Mouse (Mus musculus) liver, embryonic 14.5 days (tissue): ENCODE data around the gene Prl6a1. TPM values are rescaled to one million over a fixed set of nuclear protein-coding genes. Genes with fewer than 3 reads are reported as not detected.

Source experiments
- ATAC-seq: fragments of 200-750 bp; cut with Nextera tagmentation; 2 replicates; pipeline ENCODE4 v1.8.0; 2017; ENCODE audit warnings: moderate number of reproducible peaks, mild to moderate bottlenecking, moderate library complexity; ENCODE audit not compliant: insufficient read depth
- DNase-seq, 3 experiments: peaks; one replicate each; pipeline ENCODE4 v3.0.0-alpha.2; 2012 to 2013; ENCODE audit warnings: low read depth in 3 of 3, low spot score in 3 of 3
- H3K27ac ChIP-seq: fragments of 300-500 bp; sonication (generic); 2 replicates; pipeline ENCODE4 v1.5.1; 2014; ENCODE audit warnings: moderate library complexity, mild to moderate bottlenecking, control low read depth, inconsistent platforms
- H3K27me3 ChIP-seq: fragments of 300-500 bp; sonication (generic); 2 replicates; pipeline ENCODE4 v1.6.1; 2014; ENCODE audit warnings: mild to moderate bottlenecking, low read length, moderate library complexity; ENCODE audit not compliant: control insufficient read depth, insufficient read depth
- H3K36me3 ChIP-seq: fragments of 300-500 bp; sonication (generic); replicated peaks from 2 replicates; pipeline ENCODE4 v1.6.1; 2014; ENCODE audit warnings: low read depth; ENCODE audit not compliant: control insufficient read depth, insufficient read depth
- H3K4me1 ChIP-seq, 2 experiments: fragments of 200-500 bp in 1 of 2; fragments of 300-500 bp in 1 of 2; sonication (generic) in 1 of 2; replicated peaks; 2 replicates each; pipeline ENCODE4 v1.6.1; 2012 to 2014; ENCODE audit warnings: antibody characterized with exemption in 1 of 2, inconsistent platforms in 1 of 2, low read length in 1 of 2; ENCODE audit not compliant: control insufficient read depth in 2 of 2, insufficient read depth in 2 of 2
- H3K4me2 ChIP-seq: fragments of 300-500 bp; sonication (generic); 2 replicates; pipeline ENCODE4 v1.6.1; 2014; ENCODE audit warnings: low read depth, mild to moderate bottlenecking, control low read depth, moderate library complexity
- H3K4me3 ChIP-seq, 2 experiments: fragments of 200-500 bp in 1 of 2; fragments of 300-500 bp in 1 of 2; sonication (generic) in 1 of 2; 2 replicates each; pipeline ENCODE4 v1.5.1; 2012 to 2014; ENCODE audit warnings: low read depth in 2 of 2, low read length in 2 of 2, mild to moderate bottlenecking in 2 of 2, control low read depth in 1 of 2, inconsistent platforms in 1 of 2, moderate library complexity in 1 of 2; ENCODE audit not compliant: insufficient read depth in 1 of 2
- H3K9ac ChIP-seq: fragments of 300-500 bp; sonication (generic); replicated peaks from 2 replicates; pipeline ENCODE4 v1.6.1; 2014; ENCODE audit warnings: mild to moderate bottlenecking, control low read depth, moderate library complexity
- H3K9me3 ChIP-seq: fragments of 300-500 bp; sonication (generic); 2 replicates; pipeline ENCODE4 v1.6.1; 2016; ENCODE audit warnings: low read length, mixed read lengths; ENCODE audit not compliant: control insufficient read depth
- CTCF ChIP-seq: IDR thresholded peaks from 2 replicates; pipeline ENCODE4 v1.5.1; 2016; ENCODE audit warnings: antibody characterized with exemption, low read depth, control low read depth
- EP300 ChIP-seq: IDR thresholded peaks from 2 replicates; pipeline ENCODE4 v1.6.1; 2016; ENCODE audit warnings: antibody characterized with exemption, low read depth
- WGBS: fragments of 180-500 bp; shearing (Covaris S2); extraction: QIAGEN DNeasy Blood & Tissue Kit; methylation state at CpG from one replicate; pipeline ENCODE4 v1.1.7; 2014; ENCODE audit not compliant: insufficient replicate concordance; 5-methylcytosine and 5-hydroxymethylcytosine counted together
- polyA plus RNA-seq, 2 experiments: library from polyadenylated mRNA; depleted of rRNA in 1 of 2; stranded (reverse) in 1 of 2; unstranded in 1 of 2; fragments of >200 nt; fragmentation: Nextera tagmentation in 1 of 2; extraction: Ambion mirVana in 1 of 2; gene quantifications; 2 replicates each; pipeline versions ENCODE4 v1.2.1 to v1.2.3; 2012 to 2014

The Prl6a1 gene
- polyA plus RNA-seq (2012; rRNA removed): not detected in 2 replicates
- not detected in 2 replicates for polyA plus RNA-seq (2014; fragmentation: Nextera tagmentation; extraction: Ambion mirVana)

DNA sequence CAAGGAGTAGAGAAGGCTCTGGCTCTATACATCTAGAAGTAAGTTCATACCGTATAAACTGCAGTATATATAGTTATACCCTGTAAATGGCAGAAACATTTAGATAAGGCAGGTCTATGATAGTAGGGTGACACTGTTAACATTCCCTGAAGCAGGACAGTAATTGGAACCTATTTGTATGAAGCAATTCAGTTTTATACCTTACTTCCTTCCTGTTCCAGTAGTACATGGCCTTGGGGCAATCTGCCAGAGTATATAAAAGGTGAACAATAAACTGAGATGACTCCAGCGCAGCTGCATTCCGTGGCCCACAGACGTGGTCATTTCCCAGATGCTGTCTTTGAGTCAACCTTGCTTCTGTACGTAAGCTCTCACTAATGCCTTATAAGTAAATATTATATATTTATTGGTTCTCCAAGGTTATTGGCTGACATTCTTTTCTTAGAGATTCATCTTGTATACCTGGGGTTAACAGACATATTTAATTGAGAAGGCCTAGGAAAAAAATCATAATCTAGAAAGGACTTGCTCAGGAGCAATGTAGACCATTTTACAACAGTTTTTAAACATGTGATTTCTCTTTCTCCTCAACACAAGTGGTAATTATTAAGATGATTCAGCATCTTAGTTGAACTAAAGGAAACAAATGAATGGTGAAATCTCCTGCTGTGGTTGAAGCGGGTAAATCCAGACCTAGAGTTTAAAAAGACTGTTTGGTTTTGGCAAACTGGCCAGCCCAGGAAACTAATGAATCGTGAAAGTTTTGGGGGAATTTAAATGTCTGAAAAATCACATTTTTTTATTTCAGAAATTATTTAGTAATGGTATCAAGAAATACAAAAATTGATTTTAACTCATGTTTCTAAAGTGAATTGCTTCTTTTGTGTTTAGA is at the start of gene Prl6a1:
Prl6a1 (plus strand) TSS at position 294 of the 892 bp plus-strand sequence.
- Histone ChIP-seq H3K27me3 (no peaks in the 10 kb centered on the region), H3K36me3 (no peaks in the 10 kb centered on the region), H3K9me3 (no peaks in the 10 kb centered on the region), H3K4me1 (no peaks in the 10 kb centered on the region), H3K4me2 (no peak within 1 kb of the TSS), H3K4me3 (no peak within 1 kb of the TSS), H3K9ac (no peak within 1 kb of the TSS), H3K27ac (no peak within 1 kb of the TSS)
- TF ChIP-seq EP300 (no peak), CTCF (no peak)
- DNase-seq (no peak), ATAC-seq (no peak)
- 63% methylated on average over 7 of the region's 7 CpGs for WGBS

- ATAC-seq (no peak), DNase-seq (no peak)
- Histone ChIP-seq H3K9me3 (no peaks in the 10 kb centered on the region), H3K27me3 (no peaks in the 10 kb centered on the region), H3K4me3 (no peak overlapping the region), H3K27ac (no peak overlapping the region), H3K36me3 (no peaks in the 10 kb centered on the region), H3K9ac (no peak overlapping the region), H3K4me2 (no peak overlapping the region), H3K4me1 (no peaks in the 10 kb centered on the region)
- TF ChIP-seq CTCF (no peak), EP300 (no peak)
- WGBS: 69% methylated on average over 1 of the region's 1 CpGs
Measured at GRCm38 (mm10) chr13:27334989-27335388, 22.6 kb downstream of the Prl6a1 start.

- Histone ChIP-seq H3K27ac (no peak overlapping the region), H3K9ac (no peak overlapping the region), H3K4me1 (no peaks in the 10 kb centered on the region), H3K36me3 (no peaks in the 10 kb centered on the region), H3K4me3 (no peak overlapping the region), H3K27me3 (no peaks in the 10 kb centered on the region), H3K4me2 (no peak overlapping the region), H3K9me3 (no peaks in the 10 kb centered on the region)
- TF ChIP-seq EP300: no peak
- TF ChIP-seq CTCF: no peak
- WGBS: 50% methylated on average over 3 of the region's 3 CpGs
- no peak for DNase-seq
- no peak for ATAC-seq
Measured at GRCm38 (mm10) chr13:27342733-27343275, 30.4 kb downstream of the Prl6a1 start.

DNA sequence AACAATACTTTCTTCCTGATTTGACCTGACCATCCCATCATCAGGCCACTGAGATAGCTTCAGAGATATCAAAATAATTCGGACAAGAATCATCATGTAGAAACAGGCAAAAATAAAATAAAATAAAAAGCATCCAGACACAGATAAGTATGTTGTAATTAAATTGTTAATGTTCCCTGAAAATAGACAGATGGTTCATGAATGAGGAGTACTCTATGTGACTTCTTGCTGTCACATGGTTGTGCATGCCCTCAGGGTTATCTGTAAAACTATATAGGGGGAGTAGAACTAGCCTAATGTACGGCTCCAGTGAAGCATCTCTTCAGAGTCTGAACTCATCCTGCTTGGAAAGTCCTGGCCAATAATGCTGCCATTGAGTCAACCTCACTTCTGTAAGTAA is 32.9 kb downstream of the Prl6a1 start, which contains the start of gene Prl8a2:
Prl8a2 (plus strand) TSS at position 301 of the 400 bp plus-strand sequence.
- no peak within 1 kb of the TSS for H3K4me3 ChIP-seq
- H3K9me3 ChIP-seq: no peaks in the 10 kb centered on the region
- no peak within 1 kb of the TSS for H3K4me2 ChIP-seq
- no peak within 1 kb of the TSS for H3K9ac ChIP-seq
- DNase-seq (no peak), ATAC-seq (no peak)
- H3K27ac ChIP-seq: no peak within 1 kb of the TSS
- no peaks in the 10 kb centered on the region for H3K27me3 ChIP-seq
- H3K4me1 ChIP-seq: no peaks in the 10 kb centered on the region
- TF ChIP-seq EP300 (no peak), CTCF (no peak)
- 41% methylated on average over 2 of the region's 2 CpGs for WGBS
- H3K36me3 ChIP-seq: no peaks in the 10 kb centered on the region

Other genes with a start within 250 kb of the Prl6a1 start
- not detected in 2 replicates for gene Prl3d1, start 218.4 kb upstream of the Prl6a1 start, polyA plus RNA-seq (2012; rRNA removed)
- not detected in 2 replicates for gene Prl3d1, start 218.4 kb upstream of the Prl6a1 start, polyA plus RNA-seq (2014; fragmentation: Nextera tagmentation; extraction: Ambion mirVana)
- gene Prl3d2, start 190.9 kb upstream of the Prl6a1 start, polyA plus RNA-seq (2012; rRNA removed): not detected in 2 replicates
- not detected in 2 replicates for gene Prl3d2, start 190.9 kb upstream of the Prl6a1 start, polyA plus RNA-seq (2014; fragmentation: Nextera tagmentation; extraction: Ambion mirVana)
- not detected in 2 replicates for gene Prl3d3, start 155.8 kb upstream of the Prl6a1 start, polyA plus RNA-seq (2012; rRNA removed)
- not detected in 2 replicates for gene Prl3d3, start 155.8 kb upstream of the Prl6a1 start, polyA plus RNA-seq (2014; fragmentation: Nextera tagmentation; extraction: Ambion mirVana)
- gene Prl3c1, start 116.0 kb upstream of the Prl6a1 start, polyA plus RNA-seq (2012; rRNA removed): not detected in 2 replicates
- gene Prl3c1, start 116.0 kb upstream of the Prl6a1 start, polyA plus RNA-seq (2014; fragmentation: Nextera tagmentation; extraction: Ambion mirVana): not detected in 2 replicates
- gene Prl3b1, start 70.8 kb upstream of the Prl6a1 start, polyA plus RNA-seq (2012; rRNA removed): 0.19 TPM in 1 of 2 replicates, not detected in the other
- not detected in 2 replicates for gene Prl3b1, start 70.8 kb upstream of the Prl6a1 start, polyA plus RNA-seq (2014; fragmentation: Nextera tagmentation; extraction: Ambion mirVana)
- not detected in 2 replicates for gene Prl3a1, start 53.2 kb upstream of the Prl6a1 start, polyA plus RNA-seq (2012; rRNA removed)
- not detected in 2 replicates for gene Prl3a1, start 53.2 kb upstream of the Prl6a1 start, polyA plus RNA-seq (2014; fragmentation: Nextera tagmentation; extraction: Ambion mirVana)
- gene Prl8a2, start 33.0 kb downstream of the Prl6a1 start, polyA plus RNA-seq (2012; rRNA removed): not detected in 2 replicates
- gene Prl8a2, start 33.0 kb downstream of the Prl6a1 start, polyA plus RNA-seq (2014; fragmentation: Nextera tagmentation; extraction: Ambion mirVana): not detected in 2 replicates
- not detected in 2 replicates for gene Prl2b1, start 78.2 kb downstream of the Prl6a1 start, polyA plus RNA-seq (2012; rRNA removed)
- not detected in 2 replicates for gene Prl2b1, start 78.2 kb downstream of the Prl6a1 start, polyA plus RNA-seq (2014; fragmentation: Nextera tagmentation; extraction: Ambion mirVana)
- gene Prl8a6, start 126.1 kb downstream of the Prl6a1 start, polyA plus RNA-seq (2012; rRNA removed): not detected in 2 replicates
- gene Prl8a6, start 126.1 kb downstream of the Prl6a1 start, polyA plus RNA-seq (2014; fragmentation: Nextera tagmentation; extraction: Ambion mirVana): not detected in 2 replicates
- gene Prl8a8, start 200.6 kb downstream of the Prl6a1 start, polyA plus RNA-seq (2012; rRNA removed): not detected in 2 replicates
- not detected in 2 replicates for gene Prl8a8, start 200.6 kb downstream of the Prl6a1 start, polyA plus RNA-seq (2014; fragmentation: Nextera tagmentation; extraction: Ambion mirVana)